Mouse (Mus musculus) adrenal gland, adult (tissue): Measurements from ENCODE around the gene Pspn.
A peak's percentile ranks its signal among the peaks of the same experiment; 100 is the strongest.

Source experiments
- DNase-seq, 2 experiments: peaks; one replicate each; pipeline ENCODE4 v3.0.0; 2022 to 2023; ENCODE audit warnings: low spot score in 1 of 2; ENCODE audit not compliant: inconsistent age in 2 of 2

Gene Pspn

GRCm38 (mm10) chr17:56999968-57000609 lies at the start of gene Pspn:
TSS of gene Pspn (minus strand) at chr17:57000018.
- DNase-seq: peak in 1 of 2 experiments; percentile 68

- no peak for DNase-seq
These were observed 49.0 kb upstream of the Pspn start for GRCm38 (mm10) chr17:57048816-57049215.

- DNase-seq: peak in 1 of 2 experiments; percentile 22
These were observed 47.6 kb upstream of the Pspn start for GRCm38 (mm10) chr17:57047406-57047805.

GRCm38 (mm10) chr17:57041554-57041953 lies 41.7 kb upstream of the Pspn start, which contains the start of gene Slc25a41:
TSS of gene Slc25a41 (minus strand) at chr17:57041654.
- DNase-seq: no peak

GRCm38 (mm10) chr17:57038978-57039377 lies 39.2 kb upstream of the Pspn start:
- DNase-seq: no peak

- peak in 1 of 2 experiments; percentile 46 for DNase-seq
These were observed 33.0 kb upstream of the Pspn start for GRCm38 (mm10) chr17:57032854-57033253.

- DNase-seq: peak; percentile 100
These were observed 32.0 kb upstream of the Pspn start for GRCm38 (mm10) chr17:57031661-57032420.

- peak in 1 of 2 experiments; percentile 66 for DNase-seq
These were observed 31.3 kb upstream of the Pspn start, which contains the start of gene Khsrp for GRCm38 (mm10) chr17:57030931-57031660. TSS of gene Khsrp (minus strand) at chr17:57031522.

GRCm38 (mm10) chr17:57029691-57030090 lies 29.9 kb upstream of the Pspn start:
- DNase-seq: peak; percentile 45 to 69

- DNase-seq: no peak
These were observed 27.7 kb upstream of the Pspn start for GRCm38 (mm10) chr17:57027471-57027870.

GRCm38 (mm10) chr17:57020960-57021359 lies 21.1 kb upstream of the Pspn start:
- DNase-seq: no peak

GRCm38 (mm10) chr17:57019693-57020092 lies 19.9 kb upstream of the Pspn start:
- no peak for DNase-seq

- peak in 1 of 2 experiments; percentile 60 for DNase-seq
These were observed 12.5 kb upstream of the Pspn start for GRCm38 (mm10) chr17:57012245-57012795.

- DNase-seq: peak; percentile 94 to 99
These were observed 11.7 kb upstream of the Pspn start, which contains the start of the genes Gtf2f1 and Gm17949 for GRCm38 (mm10) chr17:57011236-57012141. TSS of gene Gtf2f1 (minus strand) at chr17:57011288. TSS of gene Gm17949 (plus strand) at chr17:57011469.

GRCm38 (mm10) chr17:57010911-57011235 lies 11.1 kb upstream of the Pspn start:
- no peak for DNase-seq

GRCm38 (mm10) chr17:57007137-57007905 lies 7.5 kb upstream of the Pspn start:
- peak in 1 of 2 experiments; percentile 50 for DNase-seq

GRCm38 (mm10) chr17:57003994-57004393 lies 4.2 kb upstream of the Pspn start:
- no peak for DNase-seq

- no peak for DNase-seq
These were observed 1.4 kb upstream of the Pspn start for GRCm38 (mm10) chr17:57001228-57001627.

GRCm38 (mm10) chr17:56999414-56999813 lies 404 bp downstream of the Pspn start:
- DNase-seq: peak; percentile 70 to 87
